Mouse (Mus musculus): ENCODE data around the gene Nfatc3.

- TF ChIP-seq ZNF384 (IDR thresholded peaks at IDR 0.05; ENCODE audit: low read depth, low read length) (no peak), MAFK (IDR thresholded peaks at IDR 0.05; ENCODE audit: insufficient read depth, low read depth, low read length) (no peak), HCFC1 (IDR thresholded peaks at IDR 0.05; ENCODE audit: borderline replicate concordance, insufficient read depth, low read length) (no peak), ZC3H11A (IDR thresholded peaks at IDR 0.05; ENCODE audit: borderline replicate concordance, low read depth, low read length) (no peak)
Measured at GRCm38 (mm10) chr8:106044151-106044550, 14.5 kb upstream of the Nfatc3 start.
